Mouse (Mus musculus): ENCODE results near the gene Trip10. TPM values are rescaled to one million over a fixed set of nuclear protein-coding genes. Genes with fewer than 3 reads are reported as not detected.
"Not testable (repeated sequence)": the region's sequence is repeated elsewhere in the genome, so short reads cannot be mapped to it uniquely, and the experiment has no call there.

Trip10 gene
- total RNA-seq, 2 experiments from 2014 or later: 9.1 to 10.3 TPM

DNA sequence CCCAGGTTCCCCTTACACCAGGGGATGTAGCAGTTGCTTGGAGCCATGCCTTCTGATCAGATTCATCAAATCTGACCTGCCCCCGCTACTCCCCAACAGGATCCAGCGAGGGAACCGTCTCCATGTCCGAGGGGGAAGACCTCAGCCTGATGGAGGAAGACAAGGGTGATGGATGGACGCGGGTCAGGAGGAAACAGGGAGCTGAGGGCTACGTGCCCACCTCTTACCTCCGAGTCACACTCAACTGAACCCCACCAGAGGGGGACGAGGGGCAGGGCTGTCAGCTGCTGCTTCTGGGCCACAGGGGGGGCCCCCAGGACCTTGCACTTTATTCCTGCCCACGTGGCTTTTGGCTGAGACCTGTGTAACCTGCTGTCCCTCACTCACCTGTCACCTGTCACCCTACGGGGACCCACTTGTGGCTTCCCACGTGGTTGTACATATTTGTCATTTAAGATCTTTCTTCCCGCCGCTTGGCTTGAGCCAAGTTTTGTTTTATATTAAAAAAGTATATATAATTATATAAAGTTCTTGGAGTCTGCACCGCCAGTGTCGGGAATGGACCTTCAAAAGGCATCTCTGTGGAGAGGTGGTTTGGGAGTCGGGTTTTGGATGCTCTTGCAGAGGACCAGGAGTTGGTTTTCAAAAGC, 13.8 kb downstream of the Trip10 start:
- no peak for DNase-seq (ENCODE audit: low spot score in 2 of 2)

DNA sequence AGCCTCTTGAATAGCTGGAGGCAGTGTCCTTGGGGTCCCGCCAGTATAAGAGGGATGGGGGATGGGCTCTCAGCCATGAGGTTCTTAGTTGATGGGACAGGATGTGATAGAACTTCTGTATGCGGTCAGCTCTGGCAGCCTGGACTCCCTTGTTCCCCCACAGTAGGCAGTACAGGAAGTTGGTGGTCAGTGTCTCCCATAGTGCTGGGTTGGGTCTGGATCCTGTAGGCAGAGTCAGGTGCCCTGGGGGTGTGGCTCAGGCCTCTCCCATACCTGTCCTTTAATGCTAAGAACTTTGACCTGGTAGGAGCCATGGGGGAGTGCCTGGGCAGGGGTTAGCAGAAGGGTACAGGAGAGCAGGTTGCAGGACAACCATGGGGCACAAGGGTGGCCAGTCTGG, 14.9 kb downstream of the Trip10 start:
- DNase-seq (ENCODE audit: low spot score in 2 of 2): no peak

DNA sequence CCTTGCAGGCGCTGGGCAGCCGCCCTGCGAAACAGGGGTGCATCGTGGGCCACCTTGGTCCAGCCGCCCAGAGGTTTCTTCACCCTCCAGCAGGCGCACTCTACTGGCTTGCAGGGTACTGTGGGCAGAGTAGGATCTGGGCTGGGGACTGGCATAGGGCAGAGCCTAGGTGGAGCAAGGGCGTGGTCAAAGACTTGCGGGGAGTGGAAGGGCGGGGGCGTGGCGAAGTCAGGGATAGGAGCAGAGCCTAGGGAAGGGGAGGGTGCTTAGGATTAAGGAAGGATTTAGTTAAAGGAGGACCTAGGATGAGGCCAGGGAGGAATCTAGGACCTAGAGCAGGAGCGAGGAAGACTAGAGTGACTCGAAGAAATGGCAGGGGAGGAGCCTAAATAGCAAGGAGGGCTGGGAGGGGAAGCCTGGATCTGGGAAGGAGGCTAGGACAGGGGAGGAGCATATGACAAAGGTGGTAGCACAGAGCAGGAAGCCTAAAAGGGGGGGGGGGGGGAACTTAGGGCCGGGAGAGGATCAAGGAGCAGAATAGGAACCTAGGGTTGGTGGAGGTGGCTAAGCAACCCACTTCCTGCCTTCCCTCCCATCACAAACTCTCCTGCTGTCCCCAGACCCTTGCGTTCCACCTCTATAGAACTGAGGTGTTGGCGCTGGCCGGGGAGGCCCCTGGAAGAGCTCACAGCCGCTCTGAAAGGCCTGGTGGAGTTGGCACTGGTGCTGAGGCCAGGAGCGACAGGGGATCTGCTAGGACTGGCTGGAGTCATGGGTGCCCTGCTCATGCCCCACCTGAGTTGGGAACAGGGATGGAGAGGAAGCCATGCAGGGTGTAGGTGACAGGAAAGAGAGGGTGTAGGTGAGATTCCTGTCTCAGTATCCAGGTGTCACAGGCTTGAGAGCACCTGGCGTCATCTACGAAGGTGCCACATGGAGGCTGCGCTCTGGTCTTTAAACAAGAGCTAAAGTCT, 16.0 kb downstream of the Trip10 start:
- no peak for DNase-seq (ENCODE audit: low spot score in 2 of 2)

DNA sequence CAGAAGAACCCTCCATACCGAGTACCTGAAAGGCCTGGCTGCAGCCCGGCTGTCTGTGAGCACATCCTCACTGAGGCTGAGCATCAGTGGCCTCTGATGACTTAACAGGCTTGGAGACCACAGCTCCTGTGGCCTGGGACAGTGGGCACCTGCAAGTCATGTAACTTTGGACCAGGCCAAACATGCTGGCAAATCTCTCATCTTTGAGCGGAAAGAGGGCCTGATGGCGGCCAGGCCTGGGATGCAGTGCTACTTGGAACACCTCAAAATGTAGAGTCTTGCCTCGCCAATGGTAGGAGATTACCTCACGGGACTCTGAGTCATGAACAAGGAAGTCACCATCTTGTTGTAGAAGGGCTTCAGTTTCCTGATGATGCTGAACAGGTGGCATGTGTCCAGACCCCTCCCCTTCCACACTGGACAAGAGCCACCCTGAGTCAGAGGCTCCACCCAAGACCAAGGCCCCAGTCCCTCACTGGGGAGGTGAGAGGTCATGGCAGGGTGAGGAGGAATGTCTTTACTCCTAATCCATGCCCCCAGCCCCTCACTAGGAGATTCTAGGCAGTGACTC, 18.4 kb downstream of the Trip10 start:
- DNase-seq (ENCODE audit: low spot score in 2 of 2): no peak

DNA sequence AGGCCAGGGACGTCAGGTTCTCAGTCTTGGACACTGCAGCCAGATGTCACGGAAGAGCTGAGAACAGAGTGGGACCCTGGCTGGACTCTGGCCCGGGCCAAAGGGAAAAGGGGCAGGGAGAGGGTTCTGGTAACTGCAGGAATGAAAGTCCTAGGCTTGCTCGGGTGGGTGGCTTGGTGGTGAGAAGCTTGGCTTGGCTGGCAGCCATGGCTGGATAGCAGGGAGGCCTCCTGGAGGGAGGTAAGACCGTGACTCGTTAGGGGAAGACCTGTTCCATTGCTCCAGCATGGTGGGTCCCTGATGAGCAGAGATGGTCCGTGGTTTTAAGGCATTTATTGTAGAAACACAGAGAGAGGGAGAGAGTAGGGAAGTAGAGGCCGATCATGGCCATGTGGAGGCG, 22.0 kb downstream of the Trip10 start:
- DNase-seq (ENCODE audit: low spot score in 2 of 2): no peak

DNA sequence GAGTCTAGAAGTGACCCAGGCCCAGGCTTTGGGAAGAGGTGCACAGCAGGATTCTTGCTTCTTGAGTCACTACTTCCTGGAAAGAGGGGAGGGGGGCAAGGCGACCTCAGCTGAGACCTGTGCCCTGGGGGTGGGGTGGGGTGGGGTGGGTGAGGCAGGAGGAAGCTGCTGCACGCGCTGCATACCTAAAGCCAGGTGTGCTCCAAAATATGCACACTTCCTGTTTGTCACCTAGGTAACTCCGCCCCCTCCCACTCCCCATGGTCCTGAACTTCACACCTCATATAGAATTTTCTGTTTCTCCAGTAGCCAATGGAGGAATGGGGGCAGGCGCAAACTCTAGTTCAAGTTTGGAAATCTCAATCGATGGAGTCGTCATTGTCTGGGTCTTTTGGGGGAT, 24.6 kb downstream of the Trip10 start:
- DNase-seq (ENCODE audit: low spot score in 2 of 2): no peak

DNA sequence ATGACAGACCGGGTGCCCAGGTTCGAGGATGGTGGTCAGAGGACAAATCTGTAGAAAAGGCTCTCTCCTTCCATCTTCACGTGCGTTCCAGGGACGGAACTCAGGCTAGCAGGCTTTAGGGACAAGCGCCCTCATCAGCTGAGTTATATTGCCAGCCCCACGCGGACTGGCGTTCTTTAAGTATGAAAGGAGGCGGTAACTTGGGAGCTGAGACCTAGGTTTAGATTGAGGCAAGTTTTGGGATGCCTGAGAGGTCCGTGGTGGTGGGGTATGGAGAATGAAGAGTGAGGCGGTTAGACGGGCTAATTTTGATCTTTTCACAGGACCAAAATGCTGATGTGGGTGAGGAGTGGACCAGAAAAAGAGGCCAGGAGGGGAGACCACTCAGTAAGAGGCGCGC, 25.4 kb downstream of the Trip10 start:
- DNase-seq (ENCODE audit: low spot score in 2 of 2): no peak

DNA sequence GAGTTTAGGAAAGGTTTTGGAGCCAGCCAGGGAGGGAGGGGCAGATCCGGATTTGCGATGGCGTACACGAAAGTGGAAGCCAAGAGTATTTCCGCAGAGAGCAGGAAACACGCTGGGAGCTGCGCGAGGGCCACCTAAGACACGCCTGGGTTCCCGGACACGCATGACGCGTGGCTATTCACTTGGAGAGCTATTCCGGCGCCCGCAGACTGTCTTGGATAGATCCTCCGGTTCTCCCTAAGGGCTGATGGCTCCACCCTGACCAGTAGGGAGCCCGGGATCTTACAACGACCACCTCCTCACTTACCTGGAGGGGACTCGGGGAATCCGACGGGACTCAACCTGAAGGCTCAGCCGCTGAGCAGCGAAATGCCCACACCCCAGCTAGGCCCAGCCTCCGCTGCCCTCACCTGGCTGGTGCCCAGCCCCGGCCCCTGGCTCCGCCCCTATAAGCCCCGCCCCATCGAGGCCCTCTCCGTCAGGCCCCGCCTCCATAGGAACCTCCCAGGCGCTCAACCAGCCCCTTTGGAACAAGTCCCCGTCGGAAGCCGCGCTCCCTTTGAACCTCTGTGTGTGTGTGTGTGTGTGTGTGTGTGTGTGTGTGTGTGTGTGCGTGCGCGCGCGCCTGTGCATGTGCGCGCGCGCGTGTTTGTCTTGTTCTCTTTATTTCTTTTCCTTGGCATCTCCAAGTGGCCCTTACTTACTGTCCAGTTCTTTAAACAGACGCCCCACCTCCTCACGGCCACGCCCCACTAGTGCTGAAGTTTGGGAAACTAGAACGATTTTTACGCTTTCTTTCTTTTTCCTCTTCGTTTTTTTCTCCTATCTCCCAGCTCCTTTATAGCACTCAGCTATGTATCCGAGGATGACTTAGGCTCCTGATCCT, 26.1 kb downstream of the Trip10 start:
- DNase-seq (ENCODE audit: low spot score in 2 of 2): peak; percentile 52 to 60

DNA sequence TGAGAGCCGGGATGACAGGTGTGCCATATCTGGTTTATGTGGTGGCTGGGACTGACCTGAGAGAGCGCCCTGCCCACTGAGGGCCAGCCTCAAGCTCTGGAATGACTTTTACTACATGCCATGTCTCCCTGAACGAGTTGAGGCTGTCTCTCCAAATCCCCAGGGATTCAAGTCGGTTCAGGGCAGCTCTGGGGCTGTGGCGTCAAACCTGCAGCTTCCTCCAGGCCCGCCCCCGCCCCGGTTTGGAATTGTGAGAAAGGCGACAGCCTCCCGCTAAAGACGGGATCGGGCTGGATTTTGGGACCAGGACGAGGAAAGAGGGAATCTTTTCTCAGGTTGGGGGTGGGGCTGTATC, 26.7 kb downstream of the Trip10 start:
- no peak for DNase-seq (ENCODE audit: low spot score in 2 of 2)

DNA sequence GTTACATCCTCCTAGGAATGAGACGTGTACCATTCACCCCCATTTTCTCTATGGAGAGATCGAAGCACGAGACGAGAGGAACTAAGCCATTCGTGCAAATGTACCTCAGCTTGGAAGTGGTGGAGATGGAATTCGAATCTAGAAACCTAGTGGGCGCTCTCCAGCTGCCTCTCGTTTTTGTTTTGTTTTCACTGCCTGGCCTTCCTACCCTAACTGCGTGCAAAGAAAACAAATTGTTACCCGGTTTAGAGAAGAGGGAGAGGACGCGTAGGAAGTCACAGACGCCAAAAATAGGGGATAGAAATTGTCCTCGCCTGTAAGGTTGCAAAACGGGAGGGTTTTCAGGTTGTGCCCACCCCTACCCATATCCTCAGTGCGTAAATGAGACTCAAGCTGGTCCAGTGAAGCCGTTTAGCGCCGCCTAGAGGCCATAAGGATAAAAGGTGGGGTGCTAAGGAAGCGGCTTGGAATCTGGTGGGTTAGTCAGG, 27.4 kb downstream of the Trip10 start:
- peak; percentile 75 to 78 for DNase-seq (ENCODE audit: low spot score in 2 of 2)

DNA sequence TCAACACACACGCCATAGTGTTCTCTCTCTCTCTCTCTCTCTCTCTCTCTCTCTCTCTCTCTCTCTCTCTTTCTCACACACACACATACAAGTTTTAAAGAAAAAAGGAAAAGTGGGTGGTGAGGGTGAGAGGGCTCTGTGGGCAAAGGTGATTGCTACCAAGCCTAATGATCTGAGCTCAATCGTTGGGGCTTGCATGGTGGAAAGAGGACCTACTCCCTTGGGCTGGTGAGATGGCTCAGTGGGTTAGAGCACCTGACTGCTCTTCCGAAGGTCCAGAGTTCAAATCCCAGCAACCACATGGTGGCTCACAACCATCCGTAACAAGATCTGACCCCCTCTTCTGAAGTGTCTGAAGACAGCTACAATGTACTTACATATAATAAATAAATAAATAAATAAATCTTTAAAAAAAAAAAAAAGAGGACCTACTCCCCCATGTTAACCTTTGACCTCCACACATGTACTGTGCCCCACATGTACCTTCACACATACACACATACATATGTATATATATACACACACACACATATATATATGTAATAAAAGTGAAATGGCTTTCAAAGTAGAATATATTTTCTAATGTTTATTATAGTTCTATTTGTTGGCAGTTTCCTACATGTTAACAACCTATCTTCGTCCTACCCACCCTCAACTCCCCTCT, 28.5 kb downstream of the Trip10 start:
- DNase-seq (ENCODE audit: low spot score in 2 of 2): not testable (repeated sequence)

DNA sequence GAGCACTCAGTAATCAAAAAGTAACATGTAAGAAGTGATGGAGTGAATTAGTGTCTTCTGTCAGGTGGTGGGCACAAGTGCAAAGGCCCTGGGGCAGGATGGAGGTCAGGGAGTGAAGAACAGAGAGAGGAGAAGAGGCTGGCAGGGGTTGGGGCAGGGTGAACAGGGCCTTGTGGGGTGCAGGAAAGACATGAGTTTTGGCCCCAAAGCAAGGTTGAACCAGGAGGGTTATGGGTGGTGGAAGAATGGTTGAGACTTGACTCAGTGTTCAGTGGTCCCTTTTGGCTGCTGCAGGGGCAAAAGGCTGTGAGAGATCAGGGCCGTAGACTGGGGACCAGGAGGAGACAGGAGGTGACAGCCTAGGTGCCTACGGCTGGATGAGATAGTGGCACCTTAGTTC, 29.3 kb downstream of the Trip10 start:
- DNase-seq (ENCODE audit: low spot score in 2 of 2): no peak

DNA sequence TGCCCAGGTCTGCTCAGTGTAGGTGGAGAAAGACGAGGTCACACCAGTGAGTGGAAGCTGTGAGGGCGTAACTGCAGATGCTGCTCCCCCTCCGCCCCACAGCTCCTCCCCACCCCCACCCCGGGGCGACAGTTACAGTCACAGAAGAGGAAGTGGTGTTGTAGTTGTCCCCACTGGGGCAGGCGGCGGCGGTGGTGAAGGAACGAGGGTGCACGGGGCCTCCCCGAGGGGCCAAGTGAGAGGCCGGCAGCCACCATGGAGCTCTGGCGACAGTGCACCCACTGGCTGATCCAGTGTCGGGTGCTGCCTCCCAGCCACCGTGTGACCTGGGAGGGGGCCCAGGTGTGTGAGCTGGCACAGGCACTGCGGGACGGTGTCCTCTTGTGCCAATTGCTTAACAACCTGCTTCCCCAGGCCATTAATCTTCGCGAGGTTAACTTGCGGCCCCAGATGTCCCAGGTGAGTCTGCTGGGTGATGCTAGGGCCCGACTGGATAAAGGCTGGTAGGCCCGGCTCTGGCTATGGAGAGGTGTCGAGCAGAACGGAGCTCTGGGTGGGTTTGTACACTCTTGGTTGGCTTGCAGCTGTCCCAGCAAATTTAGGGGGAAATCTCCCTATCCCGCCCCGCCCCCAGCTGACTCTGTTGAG, 29.8 kb downstream of the Trip10 start, which contains the start of gene Vav1:
Gene Vav1 (plus strand): TSS at position 158 of the 648 bp plus-strand sequence.
- peak in 1 of 2 experiments; percentile 30 for DNase-seq (ENCODE audit: low spot score in 2 of 2)

DNA sequence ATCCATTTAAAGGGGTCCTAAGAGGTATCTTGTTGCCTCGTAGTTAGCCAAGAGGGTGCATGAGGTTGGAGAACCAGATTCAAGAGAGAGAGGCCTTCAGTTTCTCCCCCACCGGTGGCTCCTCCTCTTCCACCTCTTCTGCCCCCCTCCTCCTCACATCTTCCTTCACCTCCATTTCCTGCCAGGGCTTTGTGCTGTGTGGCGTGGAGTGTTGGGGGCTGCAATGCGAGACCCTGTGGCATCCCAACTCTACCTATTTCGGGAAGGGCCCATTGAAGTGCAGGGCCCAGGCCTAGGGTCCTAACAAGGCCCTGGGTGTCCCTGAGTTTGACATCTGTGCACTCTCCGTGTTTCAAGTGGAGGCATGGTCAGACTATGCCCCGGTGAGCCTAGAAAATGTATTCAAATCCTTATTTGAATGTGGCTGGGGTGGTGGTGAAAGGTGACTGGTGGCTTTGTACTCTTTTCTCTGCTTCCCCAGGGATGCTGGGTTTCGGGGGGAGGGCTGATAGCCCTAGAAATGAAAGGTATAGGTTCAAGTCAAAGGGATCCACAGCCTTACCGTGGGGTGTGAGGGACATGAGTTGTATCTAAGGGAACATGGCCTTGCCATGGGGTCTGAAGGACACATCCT, 30.5 kb downstream of the Trip10 start:
- no peak for DNase-seq (ENCODE audit: low spot score in 2 of 2)

DNA sequence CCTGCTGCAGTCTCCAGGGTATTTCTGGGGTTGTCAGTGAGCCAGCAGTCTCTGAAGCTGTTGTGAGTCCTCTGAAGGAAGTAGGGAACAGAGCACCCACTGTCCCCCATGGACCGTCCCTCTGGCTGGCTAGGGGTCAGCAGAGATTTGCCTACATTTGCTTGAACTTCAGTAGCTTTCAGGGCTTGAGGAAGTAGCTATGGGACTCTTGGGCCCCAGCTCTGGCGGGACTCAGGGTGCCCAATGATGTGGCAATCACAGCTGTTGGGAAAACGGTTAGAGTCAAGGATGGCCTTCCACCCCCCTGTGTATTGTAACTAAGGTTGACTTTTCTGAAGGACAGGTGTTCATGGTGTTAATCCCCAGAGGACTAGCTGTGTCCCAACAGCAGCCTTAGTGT, 31.2 kb downstream of the Trip10 start:
- DNase-seq (ENCODE audit: low spot score in 2 of 2): no peak

DNA sequence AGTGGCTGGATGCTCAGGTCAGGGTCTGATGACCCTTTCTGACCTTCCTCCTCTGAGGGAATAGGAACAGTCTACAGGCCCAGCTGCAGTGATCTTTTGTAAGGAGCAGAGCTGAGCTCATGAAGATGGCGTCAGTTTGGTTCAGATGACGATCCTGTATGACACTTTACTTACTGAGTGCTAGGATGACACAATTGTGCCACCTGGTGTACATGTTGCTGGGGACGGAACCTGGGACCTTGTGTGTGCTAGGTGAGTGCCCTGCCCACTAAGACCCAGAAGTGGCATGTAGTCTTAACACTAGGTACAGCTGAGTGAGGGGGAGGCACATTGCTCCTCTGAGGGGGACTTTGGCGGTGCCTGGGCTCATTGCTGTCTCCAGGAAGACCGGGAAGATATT, 34.7 kb downstream of the Trip10 start:
- DNase-seq (ENCODE audit: low spot score in 2 of 2): no peak

DNA sequence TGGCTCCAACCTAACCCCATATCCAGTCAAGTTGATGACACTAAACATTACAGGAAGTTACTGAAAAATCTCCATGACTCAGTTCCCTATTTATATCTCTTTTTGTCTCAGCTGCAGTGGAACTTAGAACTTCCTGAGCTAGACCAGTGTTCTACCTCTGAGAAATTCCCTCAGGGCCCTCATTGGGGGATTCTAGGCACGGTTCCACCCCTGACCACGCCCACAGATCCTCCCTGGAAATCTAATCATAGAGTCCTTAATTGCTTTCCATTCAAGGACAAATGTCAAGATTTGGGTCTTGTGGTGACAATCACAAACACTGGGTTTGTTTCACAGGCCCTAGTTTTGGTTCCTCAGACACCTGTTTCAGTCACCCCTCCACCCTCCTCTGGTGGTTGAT, 35.8 kb downstream of the Trip10 start:
- no peak for DNase-seq (ENCODE audit: low spot score in 2 of 2)

DNA sequence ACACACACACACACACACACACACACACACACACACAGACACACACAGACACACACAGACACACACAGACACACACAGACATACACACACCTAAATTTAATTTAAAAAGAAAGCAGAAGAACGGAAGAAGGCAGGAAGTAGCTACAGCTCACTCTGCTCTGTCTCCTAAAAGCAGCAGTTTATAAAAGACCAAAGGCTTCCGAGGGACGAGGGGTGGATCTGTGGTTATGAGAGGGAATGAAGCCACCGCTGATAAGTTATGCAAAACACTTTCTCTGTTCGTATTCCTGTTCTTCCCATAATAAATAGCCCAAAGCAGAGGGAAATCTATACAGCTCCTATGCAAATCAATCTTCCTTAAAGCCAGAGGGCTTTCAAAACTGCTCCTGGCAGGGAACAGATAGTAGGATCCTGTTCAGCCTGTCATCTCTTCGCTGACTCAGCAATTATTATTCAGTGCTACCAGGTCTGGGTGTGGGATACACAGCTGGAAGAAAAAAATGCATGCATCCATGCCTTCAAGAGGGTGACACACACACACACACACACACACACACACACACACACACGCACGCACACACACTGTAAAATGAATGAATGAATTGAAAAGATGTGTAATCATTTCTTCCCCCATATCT, 37.6 kb downstream of the Trip10 start:
- no peak for DNase-seq (ENCODE audit: low spot score in 2 of 2)

DNA sequence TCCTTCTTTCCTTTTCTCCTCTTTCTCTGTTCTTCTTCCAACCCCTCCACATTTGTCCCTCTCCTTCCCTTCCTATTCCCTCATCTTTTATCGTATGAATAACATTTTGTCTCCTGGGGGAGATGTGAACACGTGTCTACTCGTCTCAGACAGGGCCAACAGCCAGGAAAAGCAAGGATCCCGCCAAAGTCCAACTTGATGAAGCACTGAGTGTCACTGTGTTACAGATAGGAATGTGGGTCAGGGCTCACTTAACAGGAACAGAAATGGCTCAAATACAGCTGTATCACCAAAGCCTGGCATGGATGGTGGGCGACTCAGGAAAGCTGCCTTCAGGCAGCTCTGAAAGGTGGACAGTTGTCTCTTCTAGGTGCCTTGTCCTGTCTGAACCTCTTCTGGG, 40.0 kb downstream of the Trip10 start:
- DNase-seq (ENCODE audit: low spot score in 2 of 2): no peak
